Mouse (Mus musculus) ES-Bruce4 (cell line): Measurements from ENCODE around the gene Sept9.

Experiments used
- CTCF ChIP-seq: IDR thresholded peaks from one replicate; pipeline ENCODE4 v1.8.1; 2011; ENCODE audit warnings: low read depth, low read length
- POLR2A ChIP-seq: IDR thresholded peaks from one replicate; pipeline ENCODE4 v1.8.1; 2011; ENCODE audit warnings: low read length; ENCODE audit not compliant: insufficient read depth

GRCm38 (mm10) chr11:117403073-117403472 lies 203.6 kb downstream of the Sept9 start:
- TF ChIP-seq CTCF: no peak
- TF ChIP-seq POLR2A: no peak
